In genomic region chr7:75608716-75609115, GRCm38 (mm10) we compare ENCODE assay signal across 10 mouse cellular contexts.
DNase-seq lines count a peak whose midpoint lies in the region; ATAC-seq and TF ChIP-seq lines count a peak whose summit lies in the region.
"Had no signal": no experiment of that assay in that cellular context is flagged by ENCODE, and none has a peak within 500 bp of the region (broad histone marks: within the 10 kb centered on the region; RNA-seq: fewer than 3 reads in every experiment).

No protein-coding gene starts in this region.

- DNase-seq in spleen, adult 2 months (ENCODE audit: low read depth in 1 of 2, low spot score in 2 of 2) = no peak
- no peak for DNase-seq in spleen, postnatal 10 days (ENCODE audit: low spot score in 2 of 2)
- DNase-seq in left cerebral cortex, postnatal 4 days = no peak
- DNase-seq in frontal cortex, adult 2 months (ENCODE audit: extremely low spot score in 1 of 2, low spot score in 1 of 2) = no peak
- no peak for DNase-seq in left cerebral cortex, adult 18-20 months (ENCODE audit: low spot score in 2 of 2)
- DNase-seq: adrenal gland, postnatal 36 days; cerebellum, adult 9-11 months had no signal

- no peaks in the 10 kb centered on the region for H3K27me3 ChIP-seq in spleen, adult 2 months (ENCODE audit: control insufficient read depth, insufficient read depth, low read length)
- H3K27me3 ChIP-seq in heart, embryonic 13.5 days (replicated peaks) = no peaks in the 10 kb centered on the region
- H3K27me3 ChIP-seq in liver, embryonic 16.5 days (ENCODE audit: control insufficient read depth, insufficient read depth, low read depth, low read length) = no peaks in the 10 kb centered on the region

- peak overlapping the region; percentile 81 for H3K27ac ChIP-seq in spleen, adult 2 months (ENCODE audit: insufficient read depth, low read length)
- peak overlapping the region; percentile 92 for H3K27ac ChIP-seq in heart, embryonic 13.5 days (replicated peaks)
- H3K27ac ChIP-seq in liver, embryonic 16.5 days (ENCODE audit: low read length) = 0 out of 2 replicates have a peak overlapping the region, but pooled peaks have one; percentile 12
- H3K27ac ChIP-seq: liver, embryonic 14.5 days had no signal

- TF ChIP-seq POLR2A in spleen, adult 2 months (IDR thresholded peaks at IDR 0.05; ENCODE audit: low read depth, low read length) = no peak

- intact Hi-C loops in left cerebral cortex, postnatal 4 days (cut with DNase I) = no loop called here

- no peak overlapping the region for H3K4me2 ChIP-seq in heart, embryonic 13.5 days
- no peak overlapping the region for H3K4me2 ChIP-seq in liver, embryonic 16.5 days (ENCODE audit: low read depth, low read length)

- TF ChIP-seq CTCF in spleen, adult 2 months (IDR thresholded peaks at IDR 0.05; ENCODE audit: extremely low read depth, insufficient read depth, insufficient read length, insufficient replicate concordance) = no peak

- H3K9me3 ChIP-seq in heart, embryonic 13.5 days = no peaks in the 10 kb centered on the region
- H3K9me3 ChIP-seq in liver, embryonic 16.5 days (replicated peaks; ENCODE audit: control insufficient read depth, low read length) = no peaks in the 10 kb centered on the region

- 35% methylated on average over 5 of the region's 5 CpGs for WGBS in spleen, adult 2 months
- WGBS in heart, embryonic 13.5 days = 20% methylated on average over 5 of the region's 5 CpGs
- 74% methylated on average over 5 of the region's 5 CpGs for WGBS in liver, embryonic 16.5 days (ENCODE audit: insufficient replicate concordance)

- ATAC-seq in heart, embryonic 13.5 days (ENCODE audit: extremely low read depth, insufficient number of reproducible peaks, low FRiP score, low TSS enrichment) = peak; percentile 21; the same call in 1 of the 2 replicates
- no peak for ATAC-seq in liver, embryonic 16.5 days (ENCODE audit: low read depth)

- peaks cover 19% of the 10 kb centered on the region; the same call in 1 of the 2 replicates for H3K4me1 ChIP-seq in spleen, adult 2 months (ENCODE audit: control insufficient read depth, insufficient read depth, insufficient read length)
- peaks cover 63% of the 10 kb centered on the region for H3K4me1 ChIP-seq in heart, embryonic 13.5 days
- peaks cover 38% of the 10 kb centered on the region for H3K4me1 ChIP-seq in liver, embryonic 16.5 days (ENCODE audit: control insufficient read depth, low read depth, low read length)

- H3K9ac ChIP-seq in heart, embryonic 13.5 days = peak overlapping the region; percentile 61
- H3K9ac ChIP-seq in liver, embryonic 16.5 days (ENCODE audit: low read depth, low read length) = no peak overlapping the region
- H3K9ac ChIP-seq: liver, embryonic 14.5 days had no signal

- peaks cover 5% of the 10 kb centered on the region; the same call in 1 of the 2 replicates for H3K36me3 ChIP-seq in spleen, adult 2 months (ENCODE audit: control insufficient read depth, insufficient read depth, low read length)
- peaks cover 40% of the 10 kb centered on the region for H3K36me3 ChIP-seq in heart, embryonic 13.5 days
- peaks cover 23% of the 10 kb centered on the region for H3K36me3 ChIP-seq in liver, embryonic 16.5 days (ENCODE audit: control insufficient read depth, insufficient read depth)

- no peak overlapping the region for H3K4me3 ChIP-seq in spleen, adult 2 months (ENCODE audit: extremely low read depth, insufficient read depth, insufficient read length)
- no peak overlapping the region for H3K4me3 ChIP-seq in heart, embryonic 13.5 days
- no peak overlapping the region for H3K4me3 ChIP-seq in liver, embryonic 16.5 days (ENCODE audit: low read depth, low read length)

Comparison
In these comparisons a context has a peak if more than half of its experiments do, and no peak if none do; other contexts are left out.
1. H3K27ac ChIP-seq: peak in every context shown above with its lines; median percentile 92 in heart, embryonic 13.5 days; 81 in spleen, adult 2 months; 12 in liver, embryonic 16.5 days.